Mouse (Mus musculus): ENCODE data around the gene Nrbf2.

DNA sequence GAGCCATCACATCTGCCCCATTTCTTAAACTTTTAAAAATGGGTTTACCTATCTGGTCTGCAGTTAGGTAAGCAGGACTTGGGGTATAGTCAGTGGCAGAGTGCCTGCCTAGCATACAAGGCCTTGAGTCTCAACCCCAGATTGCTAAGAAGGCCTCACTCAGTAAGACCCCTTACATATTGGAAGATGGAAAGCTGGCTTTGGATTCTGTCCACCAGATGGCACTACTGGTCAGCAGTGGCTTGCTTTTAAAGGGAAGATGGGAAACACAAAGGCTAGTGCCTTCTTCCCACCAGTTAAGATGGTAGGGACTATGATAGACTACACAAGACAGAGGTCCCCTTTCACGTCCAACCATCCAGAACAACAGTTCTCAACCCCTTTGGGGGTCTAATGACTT is 20.3 kb downstream of the Nrbf2 start:
- TF ChIP-seq POLR2A (IDR thresholded peaks at IDR 0.05; ENCODE audit: insufficient read length, low read depth): no peak
- no peak for TF ChIP-seq TCF12 (IDR thresholded peaks at IDR 0.05; ENCODE audit: insufficient read depth, poor library complexity, severe bottlenecking)
- TF ChIP-seq MAX (IDR thresholded peaks at IDR 0.05; ENCODE audit: low read depth): no peak
- no peak for TF ChIP-seq CEBPB (IDR thresholded peaks at IDR 0.05; ENCODE audit: insufficient read depth, poor library complexity, severe bottlenecking)
- no peak for TF ChIP-seq USF1 (IDR thresholded peaks at IDR 0.05; ENCODE audit: low read depth)
- TF ChIP-seq MYOG (IDR thresholded peaks at IDR 0.05; ENCODE audit: control insufficient read depth in 1 of 3, insufficient read depth in 1 of 3, insufficient read length in 2 of 3, low read depth in 2 of 3): no peak
- no peak for TF ChIP-seq SRF (IDR thresholded peaks at IDR 0.05; ENCODE audit: control insufficient read depth, insufficient read length, low read depth)
- TF ChIP-seq TCF3 (IDR thresholded peaks at IDR 0.05; ENCODE audit: insufficient read length, low read depth): no peak
- TF ChIP-seq MYOD1 (IDR thresholded peaks at IDR 0.05; ENCODE audit: control insufficient read depth in 1 of 3, insufficient read length in 2 of 3, low read depth in 2 of 3): no peak
- no peak for TF ChIP-seq REST (IDR thresholded peaks at IDR 0.05; ENCODE audit: insufficient read depth, insufficient read length)
- TF ChIP-seq E2F4 (IDR thresholded peaks at IDR 0.05; ENCODE audit: insufficient read depth): no peak
- TF ChIP-seq POLR2AphosphoS2 (IDR thresholded peaks at IDR 0.05; ENCODE audit: insufficient read length, low read depth): no peak

Measured in myocyte (in vitro differentiated cells).